Mouse (Mus musculus) kidney, embryonic 14.5 days (tissue): ENCODE measurements around the gene Cirbp. TPM values are rescaled to one million over a fixed set of nuclear protein-coding genes. Genes with fewer than 3 reads are reported as not detected.
A peak's percentile ranks its signal among the peaks of the same experiment; 100 is the strongest.

Experiments
- ATAC-seq: fragments of 200-750 bp; cut with Nextera tagmentation; 2 replicates; pipeline ENCODE4 v1.8.0; 2017; ENCODE audit warnings: moderate number of reproducible peaks, mild to moderate bottlenecking, moderate TSS enrichment, moderate library complexity; ENCODE audit not compliant: low FRiP score, low TSS enrichment
- H3K27ac ChIP-seq: fragments of 300-500 bp; sonication (generic); 2 replicates; pipeline ENCODE4 v1.5.1; 2014; ENCODE audit warnings: low read depth, mild to moderate bottlenecking, low read length, moderate library complexity, mixed read lengths
- H3K27me3 ChIP-seq: fragments of 300-500 bp; sonication (generic); 2 replicates; pipeline ENCODE4 v1.6.1; 2014; ENCODE audit warnings: mild to moderate bottlenecking, low read length; ENCODE audit not compliant: control insufficient read depth, insufficient read depth
- H3K36me3 ChIP-seq: fragments of 300-500 bp; sonication (generic); 2 replicates; pipeline ENCODE4 v1.6.1; 2014; ENCODE audit warnings: low read length, mixed read lengths; ENCODE audit not compliant: control insufficient read depth, insufficient read depth
- H3K4me1 ChIP-seq: fragments of 300-500 bp; sonication (generic); 2 replicates; pipeline ENCODE4 v1.6.1; 2014; ENCODE audit warnings: low read length, mixed read lengths; ENCODE audit not compliant: control insufficient read depth, insufficient read depth
- H3K4me2 ChIP-seq: fragments of 300-500 bp; sonication (generic); replicated peaks from 2 replicates; pipeline ENCODE4 v1.6.1; 2014; ENCODE audit warnings: low read depth, mild to moderate bottlenecking, low read length
- H3K4me3 ChIP-seq: fragments of 300-500 bp; sonication (generic); 2 replicates; pipeline ENCODE4 v1.5.1; 2014; ENCODE audit warnings: mild to moderate bottlenecking, low read length
- H3K9ac ChIP-seq: fragments of 300-500 bp; sonication (generic); 2 replicates; pipeline ENCODE4 v1.6.1; 2014; ENCODE audit warnings: low read depth, mild to moderate bottlenecking, low read length, moderate library complexity
- H3K9me3 ChIP-seq: fragments of 300-500 bp; sonication (generic); 2 replicates; pipeline ENCODE4 v1.6.1; 2016; ENCODE audit warnings: low read length; ENCODE audit not compliant: control insufficient read depth
- WGBS: fragments of 180-500 bp; shearing (Covaris S2); extraction: QIAGEN DNeasy Blood & Tissue Kit; methylation state at CpG from one replicate; pipeline ENCODE4 v1.1.7; 2014; 5-methylcytosine and 5-hydroxymethylcytosine counted together
- polyA plus RNA-seq: library from polyadenylated mRNA; unstranded; fragments of >200 nt; fragmentation: Nextera tagmentation; extraction: Ambion mirVana; gene quantifications from 2 replicates; pipeline ENCODE4 v1.2.1, GENCODE M21; 2014

Cirbp gene
- polyA plus RNA-seq, 1 experiment from 2014 or later = 80.0 TPM

DNA sequence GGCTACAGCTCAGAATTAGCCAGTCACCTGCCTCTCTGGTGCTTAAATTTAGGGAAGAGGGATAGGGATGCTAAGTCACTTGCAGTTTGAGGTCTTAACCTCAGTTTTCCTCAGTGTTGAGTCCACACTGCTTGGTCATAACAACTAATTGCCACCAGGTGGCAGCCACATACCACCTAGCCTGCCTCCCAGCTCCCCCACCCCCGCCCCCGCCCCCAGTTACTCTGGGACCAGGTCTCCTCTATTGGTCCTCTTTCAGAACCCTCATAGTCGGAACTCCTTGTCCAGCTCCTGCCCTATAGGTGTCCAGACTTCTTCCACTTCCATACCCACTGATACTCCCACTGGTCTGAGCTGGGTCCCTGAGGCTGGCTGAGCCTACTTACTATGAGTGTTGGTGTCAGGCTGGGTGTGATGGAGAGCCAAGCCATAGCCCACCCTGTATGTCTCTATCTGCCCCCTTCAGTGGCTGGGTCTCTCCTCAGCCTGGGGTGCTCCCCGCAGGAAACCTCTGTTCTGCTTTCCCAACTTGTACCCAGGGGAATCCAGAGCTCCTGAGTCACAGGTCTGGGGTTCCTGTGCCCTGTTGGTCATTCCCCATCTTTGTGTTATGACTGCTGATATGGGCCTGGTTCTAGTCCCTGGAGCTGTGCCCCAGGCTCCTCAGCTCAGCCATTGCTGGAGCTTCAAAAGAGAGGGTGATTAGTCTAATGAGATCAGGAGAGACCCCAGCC lies 9.9 kb downstream of the Cirbp start:
- Histone ChIP-seq H3K27me3 (no peaks in the 10 kb centered on the region; the same call in 1 of the 2 replicates), H3K9ac (peak overlapping the region; percentile 23; the same call in 1 of the 2 replicates), H3K4me2 (no peak overlapping the region), H3K27ac (no peak overlapping the region), H3K4me3 (no peak overlapping the region), H3K36me3 (peaks cover 21% of the 10 kb centered on the region), H3K4me1 (peaks cover 17% of the 10 kb centered on the region), H3K9me3 (no peaks in the 10 kb centered on the region)
- WGBS = 21% methylated on average over 4 of the region's 4 CpGs
- ATAC-seq = no peak

- Histone ChIP-seq H3K9ac (no peak overlapping the region), H3K36me3 (peaks cover 15% of the 10 kb centered on the region), H3K9me3 (no peaks in the 10 kb centered on the region), H3K27ac (no peak overlapping the region), H3K4me1 (peaks cover 21% of the 10 kb centered on the region), H3K4me2 (no peak overlapping the region), H3K4me3 (no peak overlapping the region), H3K27me3 (no peaks in the 10 kb centered on the region; the same call in 1 of the 2 replicates)
- ATAC-seq = no peak
- 86% methylated on average over 5 of the region's 5 CpGs for WGBS
Observed at GRCm38 (mm10) chr10:80176270-80176834, 10.6 kb downstream of the Cirbp start.

DNA sequence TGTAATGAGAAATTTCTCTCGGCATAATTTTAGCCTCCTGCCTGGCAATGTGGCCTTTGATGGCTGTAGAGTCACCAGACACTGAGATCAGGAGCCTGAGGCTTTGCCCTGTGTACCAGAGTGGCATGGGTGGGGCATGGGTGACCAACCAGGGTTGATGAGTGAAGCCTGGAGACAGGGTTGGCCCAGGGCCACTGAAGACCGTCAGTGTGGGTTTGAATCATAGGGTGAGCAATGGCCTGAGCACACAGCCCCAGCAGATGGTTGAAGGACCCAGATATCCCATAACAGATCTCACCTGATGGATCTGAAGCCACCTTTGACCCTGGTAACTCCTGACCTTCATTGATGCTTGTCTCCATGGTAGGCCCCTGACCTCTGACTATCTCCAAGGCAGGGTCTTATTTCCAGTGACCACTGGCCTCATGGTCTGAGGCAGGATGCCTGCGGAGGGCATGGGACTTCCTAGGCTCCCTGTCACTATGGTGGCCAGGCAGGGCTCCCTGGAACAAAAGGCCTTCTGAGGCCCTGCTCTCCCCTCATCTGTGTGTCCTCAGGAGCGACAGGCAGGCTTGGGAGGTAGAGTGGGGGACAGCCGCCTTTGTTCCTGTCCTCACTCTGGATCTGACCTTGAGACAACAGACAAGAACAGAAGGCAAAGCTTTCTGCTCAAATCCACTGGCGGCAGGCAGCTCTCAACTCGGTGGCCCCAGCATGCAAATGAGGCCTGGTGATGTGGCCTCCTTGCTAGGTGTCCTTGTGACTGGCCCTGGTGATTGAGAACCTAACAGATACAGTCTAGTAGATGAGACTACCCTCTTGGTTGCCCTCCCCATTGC lies 11.9 kb downstream of the Cirbp start:
- H3K9me3 ChIP-seq = no peaks in the 10 kb centered on the region
- ATAC-seq = no peak
- H3K36me3 ChIP-seq = peaks cover 7% of the 10 kb centered on the region; the same call in 1 of the 2 replicates
- no peaks in the 10 kb centered on the region; the same call in 1 of the 2 replicates for H3K27me3 ChIP-seq
- no peak overlapping the region for H3K27ac ChIP-seq
- H3K4me3 ChIP-seq = no peak overlapping the region
- 75% methylated on average over 7 of the region's 7 CpGs for WGBS
- no peak overlapping the region for H3K9ac ChIP-seq
- H3K4me2 ChIP-seq = no peak overlapping the region
- peaks cover 14% of the 10 kb centered on the region for H3K4me1 ChIP-seq

- Histone ChIP-seq H3K4me2 (peak within 1 kb of the TSS; percentile 81), H3K9me3 (no peaks in the 10 kb centered on the region), H3K4me3 (peak within 1 kb of the TSS; percentile 75), H3K36me3 (peaks cover 7% of the 10 kb centered on the region; the same call in 1 of the 2 replicates), H3K27me3 (no peaks in the 10 kb centered on the region; the same call in 1 of the 2 replicates), H3K4me1 (peaks cover 11% of the 10 kb centered on the region), H3K9ac (peak within 1 kb of the TSS; percentile 82), H3K27ac (no peak within 1 kb of the TSS; the same call in 1 of the 2 replicates)
- peak; percentile 71 for ATAC-seq
- 1% methylated on average over 70 of the region's 106 CpGs for WGBS
Observed at GRCm38 (mm10) chr10:80179068-80180051, 13.6 kb downstream of the Cirbp start, which contains the start of gene Efna2. Gene Efna2, plus strand, starts transcription at chr10:80179482.

- no peak for ATAC-seq
- H3K4me2 ChIP-seq = peak overlapping the region; percentile 81
- peaks cover 3% of the 10 kb centered on the region; the same call in 1 of the 2 replicates for H3K36me3 ChIP-seq
- H3K9ac ChIP-seq = peak overlapping the region; percentile 82
- peaks cover 11% of the 10 kb centered on the region for H3K4me1 ChIP-seq
- peak overlapping the region; percentile 75 for H3K4me3 ChIP-seq
- H3K27ac ChIP-seq = no peak overlapping the region
- H3K27me3 ChIP-seq = no peaks in the 10 kb centered on the region; the same call in 1 of the 2 replicates
- 45% methylated on average over 6 of the region's 6 CpGs for WGBS
- H3K9me3 ChIP-seq = no peaks in the 10 kb centered on the region
Observed at GRCm38 (mm10) chr10:80180288-80180687, 14.5 kb downstream of the Cirbp start.

- no peak for ATAC-seq
- WGBS = 45% methylated on average over 5 of the region's 5 CpGs
Observed at GRCm38 (mm10) chr10:80180823-80181222, 15.0 kb downstream of the Cirbp start.

DNA sequence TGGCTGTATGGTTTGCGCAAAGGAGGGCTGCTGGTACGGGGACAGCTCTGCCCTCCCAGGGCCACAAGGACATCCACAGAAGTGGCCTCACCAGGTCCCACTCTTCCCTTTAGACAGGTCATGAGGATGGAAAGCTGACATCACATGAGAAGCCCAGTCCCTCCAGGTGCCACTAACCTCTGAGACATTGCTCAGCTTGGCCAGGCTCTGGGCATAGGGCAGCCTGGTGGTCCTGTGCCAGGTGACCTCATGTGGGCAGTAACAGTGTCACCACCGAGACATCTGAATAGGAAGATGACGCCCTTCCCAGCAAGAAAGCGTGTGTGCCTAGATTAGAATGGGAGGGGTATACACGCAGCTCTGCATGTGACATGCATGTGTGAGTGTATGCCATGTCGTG lies 16.8 kb downstream of the Cirbp start:
- H3K4me2 ChIP-seq = no peak overlapping the region
- no peak overlapping the region for H3K4me3 ChIP-seq
- no peaks in the 10 kb centered on the region for H3K9me3 ChIP-seq
- H3K27me3 ChIP-seq = no peaks in the 10 kb centered on the region; the same call in 1 of the 2 replicates
- WGBS = 94% methylated on average over 7 of the region's 7 CpGs
- peaks cover 11% of the 10 kb centered on the region for H3K4me1 ChIP-seq
- no peak overlapping the region for H3K27ac ChIP-seq
- ATAC-seq = no peak
- peaks cover 4% of the 10 kb centered on the region; the same call in 1 of the 2 replicates for H3K36me3 ChIP-seq
- no peak overlapping the region for H3K9ac ChIP-seq

More at GRCm38 (mm10) chr10:80180823-80181222, 15.0 kb downstream of the Cirbp start:
- H3K4me2 ChIP-seq = peak overlapping the region; percentile 81
- H3K9ac ChIP-seq = peak overlapping the region; percentile 82; the same call in 1 of the 2 replicates
- H3K4me1 ChIP-seq = peaks cover 11% of the 10 kb centered on the region
- H3K4me3 ChIP-seq = peak overlapping the region; percentile 75; the same call in 1 of the 2 replicates
- peaks cover 3% of the 10 kb centered on the region; the same call in 1 of the 2 replicates for H3K36me3 ChIP-seq
- H3K27ac ChIP-seq = no peak overlapping the region
- no peaks in the 10 kb centered on the region for H3K9me3 ChIP-seq
- no peaks in the 10 kb centered on the region; the same call in 1 of the 2 replicates for H3K27me3 ChIP-seq

DNA sequence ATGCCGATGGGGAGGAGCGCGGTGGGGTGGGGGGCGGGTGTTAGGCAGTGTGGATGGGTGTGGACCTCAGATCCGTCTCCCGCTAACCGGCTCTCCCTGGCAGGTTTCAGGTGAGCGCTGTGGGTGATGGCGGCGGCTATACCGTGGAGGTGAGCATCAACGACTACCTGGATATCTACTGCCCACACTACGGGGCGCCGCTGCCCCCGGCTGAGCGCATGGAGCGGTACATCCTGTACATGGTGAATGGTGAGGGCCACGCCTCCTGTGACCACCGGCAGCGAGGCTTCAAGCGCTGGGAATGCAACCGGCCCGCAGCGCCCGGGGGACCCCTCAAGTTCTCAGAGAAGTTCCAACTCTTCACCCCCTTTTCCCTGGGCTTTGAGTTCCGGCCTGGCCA lies 20.9 kb downstream of the Cirbp start:
- peaks cover 18% of the 10 kb centered on the region; the same call in 1 of the 2 replicates for H3K36me3 ChIP-seq
- 33% methylated on average over 27 of the region's 27 CpGs for WGBS

More for the DNA sequence above, 20.9 kb downstream of the Cirbp start:
- H3K9me3 ChIP-seq = no peaks in the 10 kb centered on the region
- peaks cover 28% of the 10 kb centered on the region for H3K27me3 ChIP-seq
- H3K4me1 ChIP-seq = peaks cover 8% of the 10 kb centered on the region; the same call in 1 of the 2 replicates
- ATAC-seq = no peak
- H3K4me2 ChIP-seq = no peak overlapping the region
- H3K4me3 ChIP-seq = no peak overlapping the region
- H3K27ac ChIP-seq = no peak overlapping the region
- no peak overlapping the region for H3K9ac ChIP-seq
